Mouse (Mus musculus) kidney, embryonic 15.5 days (tissue): ENCODE data around the gene Nr4a1. TPM values are rescaled to one million over a fixed set of nuclear protein-coding genes. Genes with fewer than 3 reads are reported as not detected.

Experiments
- ATAC-seq: fragments of 200-750 bp; cut with Nextera tagmentation; replicated peaks from 2 replicates; pipeline ENCODE4 v1.8.0; 2017; ENCODE audit warnings: moderate TSS enrichment; ENCODE audit not compliant: low FRiP score
- H3K27ac ChIP-seq: fragments of 300-500 bp; sonication (generic); 2 replicates; pipeline ENCODE4 v1.5.1; 2015; ENCODE audit warnings: mild to moderate bottlenecking, inconsistent platforms
- H3K27me3 ChIP-seq: fragments of 300-500 bp; sonication (generic); 2 replicates; pipeline ENCODE4 v1.6.1; 2015; ENCODE audit warnings: inconsistent platforms
- H3K36me3 ChIP-seq: fragments of 300-500 bp; sonication (generic); 2 replicates; pipeline ENCODE4 v1.6.1; 2015; ENCODE audit warnings: inconsistent platforms
- H3K4me1 ChIP-seq: fragments of 300-500 bp; sonication (generic); 2 replicates; pipeline ENCODE4 v1.6.1; 2015; ENCODE audit warnings: inconsistent platforms
- H3K4me2 ChIP-seq: fragments of 300-500 bp; sonication (generic); 2 replicates; pipeline ENCODE4 v1.6.1; 2015; ENCODE audit warnings: moderate library complexity, mild to moderate bottlenecking, inconsistent platforms
- H3K4me3 ChIP-seq: fragments of 300-500 bp; sonication (generic); replicated peaks from 2 replicates; pipeline ENCODE4 v1.5.1; 2015; ENCODE audit warnings: mild to moderate bottlenecking, inconsistent platforms
- H3K9ac ChIP-seq: fragments of 300-500 bp; sonication (generic); 2 replicates; pipeline ENCODE4 v1.6.1; 2015; ENCODE audit warnings: mild to moderate bottlenecking, inconsistent platforms
- H3K9me3 ChIP-seq: fragments of 300-500 bp; sonication (generic); replicated peaks from 2 replicates; pipeline ENCODE4 v1.6.1; 2016; ENCODE audit warnings: inconsistent platforms
- WGBS: fragments of 180-500 bp; shearing (Covaris S2); methylation state at CpG from one replicate; pipeline ENCODE4 v1.1.7; 2015; ENCODE audit warnings: mixed read lengths; 5-methylcytosine and 5-hydroxymethylcytosine counted together
- polyA plus RNA-seq: library from polyadenylated mRNA; unstranded; fragments of >200 nt; fragmentation: Nextera tagmentation; extraction: Ambion mirVana; gene quantifications from 2 replicates; pipeline ENCODE4 v1.2.1, GENCODE M21; 2015

Gene Nr4a1
- polyA plus RNA-seq, 1 experiment from 2014 or later, result 10.0 TPM

- peaks cover 55% of the 10 kb centered on the region for H3K4me1 ChIP-seq
- H3K36me3 ChIP-seq, result peaks cover 20% of the 10 kb centered on the region
- 0 out of 2 replicates have a peak overlapping the region, but pooled peaks have one; percentile 20 for H3K27ac ChIP-seq
- no peak overlapping the region for H3K4me2 ChIP-seq
- no peak overlapping the region for H3K4me3 ChIP-seq
- H3K9me3 ChIP-seq, result no peaks in the 10 kb centered on the region
- WGBS, result 73% methylated on average over 10 of the region's 10 CpGs
- no peak for ATAC-seq
- 0 out of 2 replicates have a peak, but pooled peaks cover 2% of the 10 kb centered on the region for H3K27me3 ChIP-seq
- no peak overlapping the region for H3K9ac ChIP-seq
These were observed 19.3 kb upstream of the Nr4a1 start for GRCm38 (mm10) chr15:101234611-101235341.

DNA sequence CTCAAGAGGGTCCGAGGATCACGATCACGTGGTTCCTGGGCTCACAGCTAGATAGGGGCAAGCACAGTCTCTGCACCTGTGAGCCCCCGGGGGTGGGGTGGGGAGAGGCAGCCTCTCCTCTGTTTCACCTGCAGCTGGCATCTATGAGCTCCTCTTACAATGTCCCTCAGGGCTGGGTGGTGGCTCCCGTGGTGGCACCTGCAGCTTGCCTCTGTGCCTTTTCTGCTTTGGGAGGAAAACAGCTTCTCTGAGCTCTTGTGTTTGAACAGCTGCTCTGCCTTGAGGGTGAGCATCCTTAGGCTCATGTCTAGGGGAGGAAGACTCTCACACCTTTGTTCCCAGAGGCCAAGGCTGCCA, 18.7 kb upstream of the Nr4a1 start:
- Histone ChIP-seq H3K4me3 (no peak overlapping the region), H3K9ac (no peak overlapping the region; the same call in 1 of the 2 replicates), H3K27ac (peak overlapping the region; percentile 20; the same call in 1 of the 2 replicates), H3K4me1 (peaks cover 55% of the 10 kb centered on the region), H3K9me3 (no peaks in the 10 kb centered on the region), H3K4me2 (peak overlapping the region; percentile 26), H3K36me3 (peaks cover 15% of the 10 kb centered on the region), H3K27me3 (0 out of 2 replicates have a peak, but pooled peaks cover 2% of the 10 kb centered on the region)
- ATAC-seq, result no peak; the same call in 1 of the 2 replicates
- 37% methylated on average over 5 of the region's 5 CpGs for WGBS

- Histone ChIP-seq H3K4me2 (peak overlapping the region; percentile 26), H3K4me1 (peaks cover 56% of the 10 kb centered on the region), H3K4me3 (no peak overlapping the region), H3K27ac (peak overlapping the region; percentile 20), H3K36me3 (peaks cover 10% of the 10 kb centered on the region), H3K9ac (peak overlapping the region; percentile 1; the same call in 1 of the 2 replicates), H3K9me3 (no peaks in the 10 kb centered on the region), H3K27me3 (0 out of 2 replicates have a peak, but pooled peaks cover 2% of the 10 kb centered on the region)
- ATAC-seq, result peak; percentile 50
- 21% methylated on average over 12 of the region's 12 CpGs for WGBS
These were observed 18.2 kb upstream of the Nr4a1 start for GRCm38 (mm10) chr15:101235728-101236327.

DNA sequence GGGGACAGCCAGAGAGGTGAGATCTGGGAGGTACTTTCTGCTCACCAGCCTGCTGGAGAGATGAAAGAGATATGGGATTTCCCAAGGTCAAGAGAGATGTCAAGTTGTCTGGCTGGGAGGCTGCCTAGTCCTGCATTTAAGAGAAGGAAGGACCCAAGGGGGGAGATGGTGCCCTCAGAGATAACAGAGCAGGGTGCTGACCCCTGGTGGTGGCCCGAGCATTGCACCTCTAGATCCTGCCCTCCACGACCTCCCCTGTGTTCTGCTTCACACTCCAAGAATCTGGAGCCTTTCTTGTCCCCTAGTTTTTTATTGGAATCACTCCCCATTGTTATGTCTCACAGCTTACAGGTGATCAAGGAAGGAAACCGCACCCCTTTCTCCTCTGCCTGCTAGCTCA, 17.2 kb upstream of the Nr4a1 start:
- ATAC-seq, result no peak
- WGBS, result 4% methylated on average over 3 of the region's 3 CpGs
- no peak overlapping the region for H3K9ac ChIP-seq

GRCm38 (mm10) chr15:101238885-101239511, 15.1 kb upstream of the Nr4a1 start:
- peak; percentile 30; the same call in 1 of the 2 replicates for ATAC-seq
- no peak overlapping the region for H3K27ac ChIP-seq
- H3K27me3 ChIP-seq, result no peaks in the 10 kb centered on the region
- H3K4me1 ChIP-seq, result peaks cover 52% of the 10 kb centered on the region
- no peaks in the 10 kb centered on the region for H3K9me3 ChIP-seq
- peak overlapping the region; percentile 78 for H3K4me2 ChIP-seq
- no peak overlapping the region for H3K9ac ChIP-seq
- peak overlapping the region; percentile 36 for H3K4me3 ChIP-seq
- no peaks in the 10 kb centered on the region for H3K36me3 ChIP-seq
- 2% methylated on average over 28 of the region's 28 CpGs for WGBS

More for the DNA sequence above, 17.2 kb upstream of the Nr4a1 start:
- no peaks in the 10 kb centered on the region for H3K9me3 ChIP-seq
- peaks cover 60% of the 10 kb centered on the region for H3K4me1 ChIP-seq
- no peak overlapping the region for H3K4me3 ChIP-seq
- no peaks in the 10 kb centered on the region for H3K36me3 ChIP-seq
- 0 out of 2 replicates have a peak, but pooled peaks cover 2% of the 10 kb centered on the region for H3K27me3 ChIP-seq
- H3K27ac ChIP-seq, result no peak overlapping the region
- H3K4me2 ChIP-seq, result no peak overlapping the region

- H3K27ac ChIP-seq, result no peak overlapping the region
- no peaks in the 10 kb centered on the region for H3K27me3 ChIP-seq
- H3K4me2 ChIP-seq, result no peak overlapping the region
- H3K36me3 ChIP-seq, result no peaks in the 10 kb centered on the region
- H3K9ac ChIP-seq, result no peak overlapping the region
- no peak for ATAC-seq
- WGBS, result 70% methylated on average over 8 of the region's 8 CpGs
- peaks cover 52% of the 10 kb centered on the region for H3K4me1 ChIP-seq
- H3K9me3 ChIP-seq, result no peaks in the 10 kb centered on the region
- no peak overlapping the region for H3K4me3 ChIP-seq
These were observed 14.2 kb upstream of the Nr4a1 start for GRCm38 (mm10) chr15:101239821-101240220.

DNA sequence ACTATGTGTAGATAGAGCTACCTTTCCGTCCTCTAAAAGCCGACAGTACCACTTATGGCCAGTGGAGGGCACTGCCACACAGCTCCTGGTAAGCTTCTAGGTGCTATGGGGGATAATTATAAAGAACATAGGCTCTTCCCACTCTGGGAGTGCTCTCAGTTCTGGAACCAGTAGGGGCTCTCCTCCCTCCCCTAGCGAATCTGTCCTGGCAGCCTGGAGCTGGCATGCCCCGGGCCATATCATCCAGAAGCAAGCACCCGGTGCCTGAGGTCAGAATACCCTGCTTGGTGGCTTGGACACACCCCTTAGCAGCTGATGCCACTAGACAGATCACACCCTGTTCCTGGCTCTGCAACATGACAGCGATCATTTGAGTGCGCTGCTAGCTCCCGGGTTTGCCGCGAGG, 13.3 kb upstream of the Nr4a1 start:
- Histone ChIP-seq H3K9ac (peak overlapping the region; percentile 31; the same call in 1 of the 2 replicates), H3K27ac (0 out of 2 replicates have a peak overlapping the region, but pooled peaks have one; percentile 3), H3K4me3 (0 out of 2 replicates have a peak overlapping the region, but pooled peaks have one; percentile 21), H3K36me3 (no peaks in the 10 kb centered on the region), H3K9me3 (no peaks in the 10 kb centered on the region), H3K4me1 (peaks cover 48% of the 10 kb centered on the region), H3K4me2 (peak overlapping the region; percentile 48), H3K27me3 (no peaks in the 10 kb centered on the region)
- peak; percentile 27; the same call in 1 of the 2 replicates for ATAC-seq
- 7% methylated on average over 10 of the region's 10 CpGs for WGBS

DNA sequence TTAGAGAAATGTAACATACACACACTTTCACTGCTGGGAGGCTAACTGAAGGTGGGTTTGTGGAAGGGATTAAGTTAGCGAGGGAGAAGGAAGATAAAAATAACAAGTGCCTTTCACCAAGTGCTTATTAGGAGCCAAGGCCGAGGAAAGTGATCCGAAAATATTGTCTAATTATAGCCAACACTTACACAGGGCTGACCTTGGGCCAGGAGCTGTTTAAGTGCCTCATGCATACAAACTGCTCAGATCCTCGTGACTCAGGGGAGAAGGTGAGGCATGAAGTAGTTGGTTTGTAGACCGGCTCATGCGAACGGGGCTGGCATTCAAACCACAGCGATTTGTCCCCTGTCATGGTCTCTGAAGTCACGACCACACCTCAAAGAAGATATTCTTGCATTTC, 12.8 kb upstream of the Nr4a1 start:
- H3K4me3 ChIP-seq, result 0 out of 2 replicates have a peak overlapping the region, but pooled peaks have one; percentile 21
- H3K9ac ChIP-seq, result peak overlapping the region; percentile 31; the same call in 1 of the 2 replicates
- no peak for ATAC-seq
- H3K27ac ChIP-seq, result 0 out of 2 replicates have a peak overlapping the region, but pooled peaks have one; percentile 3
- peak overlapping the region; percentile 48 for H3K4me2 ChIP-seq
- H3K9me3 ChIP-seq, result no peaks in the 10 kb centered on the region
- H3K36me3 ChIP-seq, result no peaks in the 10 kb centered on the region
- 58% methylated on average over 9 of the region's 9 CpGs for WGBS
- no peaks in the 10 kb centered on the region for H3K27me3 ChIP-seq
- peaks cover 46% of the 10 kb centered on the region for H3K4me1 ChIP-seq

- Histone ChIP-seq H3K9me3 (no peaks in the 10 kb centered on the region), H3K4me3 (no peak overlapping the region), H3K36me3 (no peaks in the 10 kb centered on the region), H3K4me2 (no peak overlapping the region), H3K27ac (no peak overlapping the region), H3K9ac (no peak overlapping the region), H3K4me1 (peaks cover 47% of the 10 kb centered on the region), H3K27me3 (no peaks in the 10 kb centered on the region)
- ATAC-seq, result no peak
- 61% methylated on average over 9 of the region's 9 CpGs for WGBS
These were observed 12.2 kb upstream of the Nr4a1 start for GRCm38 (mm10) chr15:101241853-101242252.

- 18% methylated on average over 8 of the region's 8 CpGs for WGBS
- Histone ChIP-seq H3K9me3 (no peaks in the 10 kb centered on the region), H3K27me3 (no peaks in the 10 kb centered on the region), H3K4me2 (no peak overlapping the region), H3K9ac (no peak overlapping the region), H3K4me1 (peaks cover 46% of the 10 kb centered on the region), H3K27ac (peak overlapping the region; percentile 52; the same call in 1 of the 2 replicates), H3K36me3 (no peaks in the 10 kb centered on the region), H3K4me3 (no peak overlapping the region)
- ATAC-seq, result peak; percentile 24; the same call in 1 of the 2 replicates
These were observed 11.4 kb upstream of the Nr4a1 start for GRCm38 (mm10) chr15:101242645-101243044.

DNA sequence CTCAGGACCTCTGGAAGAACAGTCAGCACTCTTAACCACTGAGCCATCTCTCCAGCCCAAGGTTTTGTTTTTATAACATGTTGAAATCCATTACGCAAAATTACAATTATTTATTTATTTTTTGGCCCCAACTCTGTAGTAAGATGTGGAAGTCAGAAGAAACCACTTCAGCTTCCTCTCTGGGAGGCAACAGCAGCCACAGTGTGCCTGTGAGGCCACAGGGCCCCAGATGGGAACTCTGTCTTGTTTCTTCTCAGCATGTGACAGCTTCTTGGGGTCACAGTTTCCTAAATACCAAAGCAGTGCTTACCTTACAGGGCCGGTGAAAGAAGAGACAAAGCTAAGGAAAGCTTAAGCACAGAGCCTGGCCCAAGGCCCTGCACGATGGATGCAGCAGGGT, 10.1 kb upstream of the Nr4a1 start:
- H3K36me3 ChIP-seq, result no peaks in the 10 kb centered on the region
- H3K9me3 ChIP-seq, result no peaks in the 10 kb centered on the region
- no peak overlapping the region for H3K9ac ChIP-seq
- 66% methylated on average over 3 of the region's 3 CpGs for whole genome bisulfite sequencing
- H3K27ac ChIP-seq, result no peak overlapping the region
- no peak overlapping the region for H3K4me3 ChIP-seq
- ATAC-seq, result no peak
- no peak overlapping the region for H3K4me2 ChIP-seq
- no peaks in the 10 kb centered on the region for H3K27me3 ChIP-seq
- peaks cover 39% of the 10 kb centered on the region for H3K4me1 ChIP-seq
